Mouse (Mus musculus) left cerebral cortex, adult 18-20 months (tissue): ENCODE measurements around the gene Nsf. TPM values are rescaled to one million over a fixed set of nuclear protein-coding genes. Genes with fewer than 3 reads are reported as not detected.
"Not testable (repeated sequence)": the region's sequence is repeated elsewhere in the genome, so short reads cannot be mapped to it uniquely, and the experiment has no call there.

Experiments
- DNase-seq, 2 experiments: peaks; one replicate each; pipeline ENCODE4 v3.0.0; 2021 to 2022; ENCODE audit warnings: low spot score in 2 of 2, mixed read lengths in 1 of 2
- long read RNA-seq, 2 experiments: library from polyadenylated mRNA; stranded (forward); transcript quantifications; one replicate each; pipeline ENCODE4 v2.0.0; 2021
- total RNA-seq, 2 experiments: library from RNA; stranded (reverse); gene quantifications; 2 replicates each; pipeline ENCODE4 v1.2.3; 2021

Nsf gene
- 1,000 to 10,000 TPM; 1,028 to 1,036 TPM for total RNA-seq
- long read RNA-seq, experiment 1, transcript Nsf-202 (21 exons, 3,766 nt): major isoform, 700 of 824 reads
- long read RNA-seq, experiment 1, partial matches to known transcripts: 84 of 824 reads
- long read RNA-seq, experiment 1, other reads (novel, unspliced or antisense): 31 of 824 reads
- long read RNA-seq, experiment 2, transcript Nsf-202 (21 exons, 3,766 nt): major isoform, 450 of 559 reads
- long read RNA-seq, experiment 2, partial matches to known transcripts: 62 of 559 reads
- long read RNA-seq, experiment 2, other reads (novel, unspliced or antisense): 44 of 559 reads

- DNase-seq: peak; percentile 74 to 86
These were observed at the start of gene Nsf for GRCm38 (mm10) chr11:103953896-103954292. Gene Nsf (minus strand): TSS chr11:103954056.

DNA sequence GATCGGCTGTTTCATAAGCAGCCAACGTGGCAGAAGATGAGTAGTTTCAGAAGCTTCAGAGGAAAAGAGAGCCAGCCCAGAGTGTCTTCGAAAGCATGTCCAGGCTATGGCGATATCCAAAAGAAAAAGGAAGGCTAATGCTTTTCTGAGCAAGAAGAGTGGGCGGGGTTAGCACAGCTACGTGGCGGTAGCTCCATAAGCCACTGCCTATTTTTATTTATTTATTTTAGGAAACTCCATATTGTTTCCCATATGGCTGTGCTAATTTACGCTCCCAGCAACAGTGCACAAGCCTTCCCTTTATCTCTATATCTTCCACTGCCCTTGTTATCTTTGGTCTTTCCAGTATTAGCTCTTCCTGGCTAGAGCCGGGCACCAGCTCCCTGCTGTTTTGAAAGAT lies 49.5 kb upstream of the Nsf start:
- DNase-seq: peak; percentile 25 to 35

- no peak for DNase-seq
These were observed 48.3 kb upstream of the Nsf start for GRCm38 (mm10) chr11:104002191-104002590.

GRCm38 (mm10) chr11:104001395-104001955 lies 47.6 kb upstream of the Nsf start:
- no peak for DNase-seq

DNA sequence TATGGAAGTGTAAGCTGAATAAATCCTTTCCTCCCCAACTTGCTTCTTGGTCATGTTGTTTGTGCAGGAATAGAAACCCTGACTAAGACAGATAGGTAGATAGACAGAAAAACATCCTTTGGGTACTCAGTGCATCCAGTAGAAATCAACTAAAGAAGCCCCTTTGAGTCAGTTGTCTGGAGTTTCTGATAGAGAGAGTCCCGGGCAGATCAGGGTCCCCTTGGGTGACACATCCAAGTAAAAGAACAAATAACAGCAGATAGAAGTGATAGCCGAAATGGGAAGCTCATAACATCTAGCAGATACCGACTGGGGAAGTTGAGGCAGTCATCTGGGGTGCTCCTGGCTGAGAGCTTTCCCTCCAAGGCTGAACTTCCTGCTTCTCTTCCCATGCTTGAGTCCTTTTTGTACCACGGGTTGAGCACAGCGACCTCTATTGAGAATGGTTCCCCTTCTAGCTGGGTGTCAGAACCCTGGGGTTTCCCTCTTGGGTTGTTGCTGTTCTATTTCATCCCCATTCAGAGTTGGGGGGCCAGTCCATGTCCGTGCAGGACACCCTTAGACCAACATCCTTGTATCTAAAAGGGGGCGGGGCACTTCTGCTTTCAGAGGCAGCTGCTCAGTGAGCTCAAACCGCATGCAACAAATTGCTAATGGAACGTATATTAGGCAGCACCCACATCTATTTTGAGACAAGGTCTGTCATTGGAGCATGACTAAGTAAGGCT lies 47.0 kb upstream of the Nsf start:
- DNase-seq: no peak

DNA sequence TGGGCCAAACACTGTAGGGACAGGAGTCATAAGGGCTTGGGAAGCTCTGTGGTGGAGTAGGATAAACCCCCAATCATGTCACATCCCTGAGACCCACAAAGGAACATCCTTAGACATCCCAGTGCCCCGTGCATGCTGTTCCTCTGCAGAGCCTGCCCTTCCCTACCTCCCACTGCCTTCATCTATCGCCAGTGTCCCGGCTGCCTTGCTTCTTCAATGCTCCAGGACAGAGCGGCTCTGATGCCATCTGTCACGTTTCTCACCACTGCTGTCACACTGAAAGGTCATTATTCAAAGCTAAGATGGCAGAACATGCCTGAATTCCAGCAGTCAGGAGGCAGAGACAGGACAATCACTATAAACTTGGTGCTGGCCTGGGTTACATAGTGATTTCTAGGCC lies 44.9 kb upstream of the Nsf start:
- DNase-seq: no peak

- peak; percentile 85 to 89 for DNase-seq
These were observed 43.5 kb upstream of the Nsf start for GRCm38 (mm10) chr11:103997385-103997784.

- DNase-seq: no peak
These were observed 38.8 kb upstream of the Nsf start for GRCm38 (mm10) chr11:103992638-103993037.

DNA sequence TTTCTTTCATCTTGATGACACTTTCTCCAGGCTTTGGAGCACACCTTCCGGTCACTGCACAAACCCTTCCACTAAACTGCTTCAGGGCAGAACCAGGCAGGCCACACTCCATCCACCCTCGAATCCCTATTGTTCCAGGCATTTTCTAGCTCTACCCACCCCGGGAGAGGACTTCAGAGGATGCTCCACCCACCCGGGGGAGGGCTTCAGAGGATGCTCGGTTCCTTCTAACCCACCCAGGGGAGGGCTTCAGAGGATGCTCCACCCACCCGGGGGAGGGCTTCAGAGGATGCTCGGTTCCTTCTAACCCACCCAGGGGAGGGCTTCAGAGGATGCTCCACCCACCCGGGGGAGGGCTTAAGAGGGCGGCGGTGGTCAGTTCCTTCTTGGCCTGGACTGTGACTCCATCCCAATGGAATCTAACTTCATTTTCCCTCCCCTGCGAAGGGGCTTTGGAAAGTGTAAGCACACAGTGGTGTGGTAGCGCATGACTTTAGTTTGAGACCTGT lies 36.2 kb upstream of the Nsf start:
- not testable (repeated sequence) for DNase-seq

GRCm38 (mm10) chr11:103987423-103987822 lies 33.6 kb upstream of the Nsf start:
- peak; percentile 78 to 86 for DNase-seq

- no peak for DNase-seq
These were observed 30.2 kb upstream of the Nsf start for GRCm38 (mm10) chr11:103984067-103984466.

DNA sequence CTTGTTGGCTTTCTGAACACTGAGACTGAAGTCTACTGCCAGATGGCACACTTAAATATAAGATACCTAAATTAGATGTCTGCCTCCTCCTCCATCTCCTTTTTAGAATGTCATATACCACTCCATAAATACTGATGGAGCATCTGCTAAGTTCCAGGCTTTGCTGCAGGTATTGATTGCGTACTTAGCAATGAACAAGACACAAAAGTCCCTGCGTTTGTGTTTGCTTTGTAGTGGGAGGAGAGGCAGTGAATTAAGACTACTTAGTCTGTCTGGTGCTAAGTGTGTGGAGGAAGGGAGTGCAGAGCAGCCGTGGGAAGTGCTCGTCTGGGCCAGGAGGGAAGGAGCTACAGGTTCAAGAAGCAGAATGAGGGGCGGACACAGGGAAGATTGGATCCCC lies 28.0 kb upstream of the Nsf start:
- DNase-seq: peak in 1 of 2 experiments; percentile 27

DNA sequence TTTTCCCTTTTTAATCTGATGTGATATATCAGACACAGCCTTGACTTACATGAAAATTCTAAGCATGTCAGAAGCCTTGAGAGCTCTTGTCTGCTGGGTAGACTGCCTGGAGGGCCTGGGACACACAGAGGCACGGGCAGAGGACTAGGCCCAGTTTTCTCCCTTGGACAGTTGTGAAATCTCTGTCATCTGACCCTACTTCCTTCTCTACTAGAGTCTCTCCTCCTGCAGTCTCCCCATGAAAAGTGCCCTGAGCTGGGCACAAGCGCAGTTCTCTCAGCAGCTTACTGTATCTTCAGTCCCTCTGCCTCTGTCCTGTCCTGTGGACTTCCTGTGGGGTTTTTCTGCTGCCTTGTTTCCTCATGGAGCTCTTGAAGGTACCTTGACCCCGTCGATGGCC lies 25.5 kb upstream of the Nsf start:
- DNase-seq: no peak

- no peak for DNase-seq
These were observed 17.0 kb upstream of the Nsf start for GRCm38 (mm10) chr11:103970876-103971275.

GRCm38 (mm10) chr11:103969278-103969677 lies 15.4 kb upstream of the Nsf start:
- no peak for DNase-seq

DNA sequence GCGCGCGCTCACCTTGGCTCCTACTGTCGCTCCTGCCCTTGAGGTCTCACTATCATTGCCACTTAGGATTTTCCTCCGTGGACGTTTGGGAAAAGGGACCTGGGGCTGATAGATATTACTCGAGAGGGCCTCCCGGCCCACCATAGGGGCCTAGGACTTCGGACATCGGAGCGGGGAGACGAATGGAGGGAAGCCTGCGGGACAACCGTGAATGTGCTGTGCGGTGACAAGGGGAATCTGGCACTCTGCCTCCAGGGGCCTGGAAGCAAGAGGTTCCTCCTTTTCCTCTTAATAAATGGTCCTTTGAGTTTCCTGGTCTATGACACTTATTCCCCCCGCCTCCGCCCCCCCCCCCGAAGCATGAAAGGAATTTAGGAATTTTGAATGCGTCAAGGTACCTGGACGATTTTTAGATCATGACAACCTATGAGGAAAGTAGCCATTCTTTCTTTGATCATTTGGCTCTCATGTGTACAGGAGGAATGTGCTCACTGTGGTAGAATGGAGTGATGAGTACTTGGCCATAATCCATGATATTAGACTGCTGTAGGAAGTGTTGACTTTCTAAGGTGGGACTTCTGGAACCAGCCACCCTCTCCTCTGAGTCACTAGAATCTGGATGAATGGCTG lies 13.4 kb upstream of the Nsf start:
- DNase-seq: no peak

GRCm38 (mm10) chr11:103956866-103957265 lies 3.0 kb upstream of the Nsf start:
- DNase-seq: no peak

GRCm38 (mm10) chr11:103953032-103953895 lies 592 bp downstream of the Nsf start:
- peak; percentile 19 to 50 for DNase-seq

DNA sequence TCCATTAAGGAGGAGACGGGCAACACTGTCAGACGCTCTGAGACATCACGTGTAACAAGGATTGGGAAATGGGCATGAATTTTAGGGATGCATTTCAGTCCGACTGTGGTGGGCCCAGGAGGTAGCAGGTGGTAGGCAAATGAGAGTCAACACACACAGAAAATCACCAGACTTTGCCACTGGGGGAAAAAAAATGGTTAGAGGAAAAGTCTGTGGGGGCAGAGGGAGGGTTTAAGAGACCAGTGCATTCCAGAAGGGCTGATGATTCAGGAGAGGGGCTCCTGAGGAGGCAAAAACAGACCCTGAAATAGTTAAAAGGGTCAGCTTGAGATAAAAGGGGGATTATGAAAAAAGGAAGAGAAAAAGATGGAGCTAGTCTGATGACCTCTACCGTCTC lies 1.2 kb downstream of the Nsf start:
- no peak for DNase-seq

DNA sequence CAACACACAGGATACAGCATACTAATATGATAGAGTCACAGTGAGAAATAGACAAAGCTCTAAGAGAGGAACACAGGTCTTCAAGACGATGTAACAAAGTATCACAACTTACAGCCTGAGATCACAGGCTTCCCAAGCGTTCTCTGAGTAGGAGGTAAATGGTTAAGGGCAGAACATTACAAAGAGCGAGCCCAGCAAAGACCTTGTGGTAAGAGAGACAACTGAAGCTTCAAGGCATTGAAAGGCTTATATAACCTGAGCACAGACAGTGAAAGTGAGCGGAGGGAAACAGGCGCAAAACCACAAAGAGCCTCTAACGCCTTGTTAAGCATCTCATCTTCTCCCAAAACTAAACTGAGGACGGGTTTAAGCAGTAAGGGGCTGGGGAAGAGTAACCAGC lies 2.8 kb downstream of the Nsf start:
- DNase-seq: no peak

GRCm38 (mm10) chr11:103948952-103949351 lies 4.9 kb downstream of the Nsf start:
- no peak for DNase-seq
